Mouse (Mus musculus) intestine, embryonic 15.5 days (tissue): ENCODE results near the gene Ccdc6. TPM values are rescaled to one million over a fixed set of nuclear protein-coding genes. Genes with fewer than 3 reads are reported as not detected.

Experiments used
- ATAC-seq: fragments of 200-750 bp; cut with Nextera tagmentation; 2 replicates; pipeline ENCODE4 v1.8.0; 2017; ENCODE audit warnings: moderate TSS enrichment, moderate library complexity
- H3K27ac ChIP-seq: fragments of 300-500 bp; sonication (generic); 2 replicates; pipeline ENCODE4 v1.5.1; 2015; ENCODE audit warnings: mild to moderate bottlenecking, inconsistent platforms
- H3K27me3 ChIP-seq: fragments of 300-500 bp; sonication (generic); replicated peaks from 2 replicates; pipeline ENCODE4 v1.6.1; 2015; ENCODE audit warnings: inconsistent platforms
- H3K36me3 ChIP-seq: fragments of 300-500 bp; sonication (generic); 2 replicates; pipeline ENCODE4 v1.6.1; 2015; ENCODE audit warnings: inconsistent platforms
- H3K4me1 ChIP-seq: fragments of 300-500 bp; sonication (generic); replicated peaks from 2 replicates; pipeline ENCODE4 v1.6.1; 2015; ENCODE audit warnings: inconsistent platforms
- H3K4me2 ChIP-seq: fragments of 300-500 bp; sonication (generic); replicated peaks from 2 replicates; pipeline ENCODE4 v1.6.1; 2015; ENCODE audit warnings: mild to moderate bottlenecking, inconsistent platforms
- H3K4me3 ChIP-seq: fragments of 300-500 bp; sonication (generic); replicated peaks from 2 replicates; pipeline ENCODE4 v1.5.1; 2015; ENCODE audit warnings: inconsistent platforms
- H3K9ac ChIP-seq: fragments of 300-500 bp; sonication (generic); 2 replicates; pipeline ENCODE4 v1.6.1; 2015; ENCODE audit warnings: inconsistent platforms
- H3K9me3 ChIP-seq: fragments of 300-500 bp; sonication (generic); 2 replicates; pipeline ENCODE4 v1.6.1; 2016; ENCODE audit warnings: inconsistent platforms
- WGBS: fragments of 180-500 bp; shearing (Covaris S2); methylation state at CpG from one replicate; pipeline ENCODE4 v1.1.7; 2015; 5-methylcytosine and 5-hydroxymethylcytosine counted together
- polyA plus RNA-seq: library from polyadenylated mRNA; unstranded; fragments of >200 nt; fragmentation: Nextera tagmentation; extraction: Ambion mirVana; gene quantifications from 2 replicates; pipeline ENCODE4 v1.2.1, GENCODE M21; 2015

Gene Ccdc6
- polyA plus RNA-seq, 1 experiment from 2014 or later: 14.0 TPM

DNA sequence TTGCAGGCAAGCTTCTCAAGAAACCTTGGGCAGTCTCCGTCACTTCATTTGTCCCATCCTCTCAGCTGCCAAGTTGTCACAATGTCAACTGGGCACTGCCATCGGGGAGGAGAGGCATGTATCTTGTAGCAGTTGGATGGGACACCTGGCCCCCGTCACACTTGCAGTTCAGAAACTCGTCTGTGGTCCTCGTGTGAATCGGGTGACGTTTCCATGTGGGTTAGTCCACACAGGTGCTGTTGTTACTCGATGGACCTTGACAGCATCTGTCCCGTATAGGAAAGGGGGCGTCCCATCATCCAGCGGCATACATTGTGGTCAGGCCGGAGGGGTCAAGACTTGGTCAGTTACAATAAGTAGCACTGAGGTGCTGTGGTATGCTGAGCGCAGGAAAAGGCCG, 64.6 kb downstream of the Ccdc6 start:
- 94% methylated on average over 14 of the region's 14 CpGs for WGBS
- no peak overlapping the region for H3K4me2 ChIP-seq
- no peaks in the 10 kb centered on the region for H3K9me3 ChIP-seq
- H3K9ac ChIP-seq: no peak overlapping the region
- no peak overlapping the region for H3K4me3 ChIP-seq
- no peaks in the 10 kb centered on the region for H3K27me3 ChIP-seq
- H3K27ac ChIP-seq: no peak overlapping the region
- peaks cover 10% of the 10 kb centered on the region for H3K36me3 ChIP-seq
- ATAC-seq: no peak
- 0 out of 2 replicates have a peak, but pooled peaks cover 5% of the 10 kb centered on the region for H3K4me1 ChIP-seq

DNA sequence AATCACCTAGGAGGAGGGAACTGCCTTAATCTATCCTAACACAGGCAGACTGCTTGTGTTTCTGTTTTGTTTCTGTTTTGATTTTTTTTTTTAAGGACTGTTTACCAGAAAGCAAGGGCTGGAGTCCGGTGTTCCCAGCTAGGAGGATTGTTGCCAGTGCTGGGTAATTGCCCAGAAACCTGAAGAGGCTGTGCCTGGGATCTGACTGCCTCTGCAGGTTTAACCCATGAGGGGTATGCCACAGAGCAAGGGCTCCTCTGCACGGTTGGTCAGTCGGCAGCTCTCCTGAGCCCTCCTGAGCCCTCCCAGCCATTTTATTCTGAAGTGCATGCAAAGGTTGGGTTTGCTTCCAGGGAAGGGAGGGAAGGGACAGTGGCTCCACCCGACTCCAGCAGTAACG, 66.8 kb downstream of the Ccdc6 start:
- Histone ChIP-seq H3K4me2 (no peak overlapping the region), H3K27me3 (no peaks in the 10 kb centered on the region), H3K36me3 (0 out of 2 replicates have a peak, but pooled peaks cover 3% of the 10 kb centered on the region), H3K9ac (no peak overlapping the region), H3K4me3 (no peak overlapping the region), H3K27ac (no peak overlapping the region), H3K4me1 (0 out of 2 replicates have a peak, but pooled peaks cover 5% of the 10 kb centered on the region), H3K9me3 (no peaks in the 10 kb centered on the region)
- ATAC-seq: no peak
- WGBS: 56% methylated on average over 5 of the region's 5 CpGs

DNA sequence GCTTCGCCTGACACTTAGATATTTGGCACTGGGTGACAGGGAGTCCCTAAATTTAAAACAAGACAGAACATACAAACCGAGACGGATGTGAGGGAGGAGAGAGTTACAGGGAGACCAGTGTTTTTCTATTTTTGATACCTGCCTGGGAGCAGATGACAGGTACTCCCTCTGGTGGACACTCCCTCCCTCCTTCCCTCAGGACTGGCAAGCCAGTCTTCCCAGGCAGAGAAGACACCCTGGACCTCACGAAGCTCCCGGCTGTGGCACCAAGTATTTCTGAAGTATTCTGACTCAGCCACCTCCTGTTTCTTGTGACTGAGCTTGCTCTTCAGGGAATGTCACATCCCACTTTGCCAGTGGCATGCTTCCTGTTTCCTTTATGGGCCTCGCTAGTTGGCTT, 69.0 kb downstream of the Ccdc6 start:
- H3K36me3 ChIP-seq: 0 out of 2 replicates have a peak, but pooled peaks cover 3% of the 10 kb centered on the region
- ATAC-seq: no peak
- H3K27ac ChIP-seq: no peak overlapping the region
- no peaks in the 10 kb centered on the region for H3K27me3 ChIP-seq
- H3K9me3 ChIP-seq: no peaks in the 10 kb centered on the region
- no peak overlapping the region for H3K4me2 ChIP-seq
- no peak overlapping the region for H3K9ac ChIP-seq
- H3K4me1 ChIP-seq: 0 out of 2 replicates have a peak, but pooled peaks cover 5% of the 10 kb centered on the region
- WGBS: 68% methylated on average over 6 of the region's 6 CpGs
- no peak overlapping the region for H3K4me3 ChIP-seq

DNA sequence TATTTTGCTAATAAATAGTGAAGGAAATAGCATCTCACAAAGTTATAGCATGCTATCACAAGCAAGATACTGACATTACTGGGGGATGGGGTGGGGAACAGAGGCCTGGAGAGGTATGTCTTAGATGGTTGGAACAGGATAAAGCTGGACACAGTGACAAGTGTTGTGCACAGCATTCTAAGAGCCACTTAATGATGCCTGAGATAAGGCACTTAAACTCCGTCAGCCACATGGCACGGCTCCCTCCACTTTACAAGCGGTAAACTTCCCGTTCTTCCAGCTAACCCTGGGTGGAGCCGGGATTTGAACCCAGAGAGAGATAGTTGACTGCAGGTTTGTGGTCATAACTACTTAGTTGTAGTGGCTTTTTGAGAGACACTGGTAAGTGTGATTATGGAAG, 69.5 kb downstream of the Ccdc6 start:
- Histone ChIP-seq H3K36me3 (peaks cover 7% of the 10 kb centered on the region; the same call in 1 of the 2 replicates), H3K4me3 (no peak overlapping the region), H3K9ac (no peak overlapping the region), H3K27me3 (no peaks in the 10 kb centered on the region), H3K27ac (no peak overlapping the region), H3K4me1 (0 out of 2 replicates have a peak, but pooled peaks cover 5% of the 10 kb centered on the region), H3K4me2 (no peak overlapping the region), H3K9me3 (no peaks in the 10 kb centered on the region)
- ATAC-seq: no peak
- 86% methylated on average over 5 of the region's 5 CpGs for WGBS

DNA sequence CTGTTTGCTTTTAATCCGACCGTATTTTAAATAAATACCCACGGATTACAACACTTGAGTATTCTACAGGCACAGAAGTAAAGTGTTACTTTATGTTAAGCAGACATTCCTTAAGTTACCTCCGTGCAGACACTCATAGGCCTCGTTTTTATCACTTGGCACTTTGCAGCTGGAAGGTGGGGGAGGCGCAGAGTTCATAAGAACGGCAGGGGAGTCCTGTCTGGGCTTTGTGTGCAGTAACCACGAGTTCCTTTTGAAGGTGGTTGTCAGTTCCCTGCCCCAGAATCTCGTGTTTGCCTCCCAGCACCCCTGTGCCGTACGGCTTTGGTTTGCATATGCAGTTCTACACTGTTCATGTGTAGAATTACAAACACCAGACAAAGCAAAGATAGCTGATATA, 70.7 kb downstream of the Ccdc6 start:
- peaks cover 4% of the 10 kb centered on the region; the same call in 1 of the 2 replicates for H3K36me3 ChIP-seq
- H3K9ac ChIP-seq: no peak overlapping the region
- no peak overlapping the region for H3K27ac ChIP-seq
- H3K27me3 ChIP-seq: no peaks in the 10 kb centered on the region
- H3K9me3 ChIP-seq: no peaks in the 10 kb centered on the region
- no peak for ATAC-seq
- H3K4me1 ChIP-seq: 0 out of 2 replicates have a peak, but pooled peaks cover 5% of the 10 kb centered on the region
- no peak overlapping the region for H3K4me3 ChIP-seq
- WGBS: 47% methylated on average over 11 of the region's 11 CpGs
- H3K4me2 ChIP-seq: no peak overlapping the region

DNA sequence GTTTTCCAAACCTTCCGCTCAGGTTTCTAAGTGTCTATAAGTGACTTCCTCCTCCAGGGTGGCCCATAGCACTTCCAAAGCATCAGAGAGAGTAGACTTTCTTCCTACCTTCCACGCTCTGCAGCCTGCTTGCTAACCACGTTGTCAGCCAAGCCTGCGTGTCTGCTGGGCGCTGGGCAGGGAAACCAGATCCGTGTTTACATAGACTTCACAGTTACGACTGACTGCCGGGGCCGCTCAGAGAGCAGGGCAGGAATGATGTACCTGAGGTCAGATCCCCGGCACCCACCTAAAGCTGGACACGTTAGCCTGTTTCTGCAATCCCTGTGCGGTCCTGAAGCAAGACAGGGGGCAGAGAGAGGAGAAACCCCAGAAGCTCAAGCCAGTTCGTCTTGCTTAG, 71.5 kb downstream of the Ccdc6 start:
- H3K4me2 ChIP-seq: no peak overlapping the region
- H3K4me3 ChIP-seq: no peak overlapping the region
- H3K4me1 ChIP-seq: 0 out of 2 replicates have a peak, but pooled peaks cover 5% of the 10 kb centered on the region
- no peak for ATAC-seq
- H3K9me3 ChIP-seq: no peaks in the 10 kb centered on the region
- WGBS: 37% methylated on average over 13 of the region's 13 CpGs
- no peak overlapping the region for H3K27ac ChIP-seq
- no peak overlapping the region for H3K9ac ChIP-seq
- peaks cover 4% of the 10 kb centered on the region; the same call in 1 of the 2 replicates for H3K36me3 ChIP-seq
- H3K27me3 ChIP-seq: no peaks in the 10 kb centered on the region

DNA sequence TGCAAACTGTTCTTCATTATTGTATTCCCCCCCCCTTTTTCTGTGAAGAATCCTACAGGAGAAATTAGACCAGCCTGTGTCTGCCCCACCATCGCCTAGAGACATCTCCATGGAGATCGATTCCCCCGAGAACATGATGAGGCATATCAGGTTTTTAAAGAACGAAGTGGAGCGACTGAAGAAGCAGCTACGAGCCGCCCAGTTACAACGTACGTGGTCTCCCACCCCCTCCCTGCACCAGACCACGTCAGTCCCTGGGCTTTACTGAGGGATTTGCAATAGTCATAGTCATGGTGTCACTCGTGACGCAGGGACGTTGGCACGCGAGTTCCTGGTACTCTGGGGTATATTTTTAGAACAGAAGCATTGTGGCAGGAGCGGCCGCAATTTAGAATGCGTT, 72.1 kb downstream of the Ccdc6 start:
- H3K36me3 ChIP-seq: peaks cover 4% of the 10 kb centered on the region; the same call in 1 of the 2 replicates
- H3K9me3 ChIP-seq: no peaks in the 10 kb centered on the region
- no peak overlapping the region for H3K4me3 ChIP-seq
- no peak overlapping the region for H3K4me2 ChIP-seq
- no peaks in the 10 kb centered on the region for H3K4me1 ChIP-seq
- WGBS: 89% methylated on average over 18 of the region's 18 CpGs
- H3K27me3 ChIP-seq: no peaks in the 10 kb centered on the region
- ATAC-seq: no peak
- H3K27ac ChIP-seq: no peak overlapping the region
- H3K9ac ChIP-seq: no peak overlapping the region

DNA sequence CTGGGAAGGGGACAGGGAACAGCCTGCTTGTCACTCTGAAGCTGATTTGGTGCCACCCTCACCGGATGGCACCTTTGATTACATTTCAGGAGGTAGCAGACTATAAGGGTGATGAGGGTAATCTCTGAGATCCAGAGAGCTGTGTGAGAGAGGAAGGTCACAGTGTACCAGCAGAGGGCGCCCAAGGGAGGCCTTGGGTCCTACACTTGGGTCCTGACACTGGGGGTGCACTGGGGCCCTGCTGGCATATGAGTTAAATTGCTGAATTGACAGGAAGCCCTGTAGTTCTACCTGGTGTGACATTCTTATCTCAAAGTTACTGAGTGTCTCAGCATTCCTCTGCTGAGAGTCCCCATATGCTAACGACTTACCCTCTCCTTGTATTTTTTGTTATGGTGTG, 76.4 kb downstream of the Ccdc6 start:
- H3K36me3 ChIP-seq: peaks cover 12% of the 10 kb centered on the region; the same call in 1 of the 2 replicates
- no peaks in the 10 kb centered on the region for H3K9me3 ChIP-seq
- WGBS: 58% methylated on average over 3 of the region's 3 CpGs
- no peak overlapping the region for H3K9ac ChIP-seq
- H3K4me3 ChIP-seq: no peak overlapping the region
- H3K27ac ChIP-seq: no peak overlapping the region
- H3K4me1 ChIP-seq: no peaks in the 10 kb centered on the region
- ATAC-seq: no peak
- no peaks in the 10 kb centered on the region for H3K27me3 ChIP-seq
- no peak overlapping the region for H3K4me2 ChIP-seq

DNA sequence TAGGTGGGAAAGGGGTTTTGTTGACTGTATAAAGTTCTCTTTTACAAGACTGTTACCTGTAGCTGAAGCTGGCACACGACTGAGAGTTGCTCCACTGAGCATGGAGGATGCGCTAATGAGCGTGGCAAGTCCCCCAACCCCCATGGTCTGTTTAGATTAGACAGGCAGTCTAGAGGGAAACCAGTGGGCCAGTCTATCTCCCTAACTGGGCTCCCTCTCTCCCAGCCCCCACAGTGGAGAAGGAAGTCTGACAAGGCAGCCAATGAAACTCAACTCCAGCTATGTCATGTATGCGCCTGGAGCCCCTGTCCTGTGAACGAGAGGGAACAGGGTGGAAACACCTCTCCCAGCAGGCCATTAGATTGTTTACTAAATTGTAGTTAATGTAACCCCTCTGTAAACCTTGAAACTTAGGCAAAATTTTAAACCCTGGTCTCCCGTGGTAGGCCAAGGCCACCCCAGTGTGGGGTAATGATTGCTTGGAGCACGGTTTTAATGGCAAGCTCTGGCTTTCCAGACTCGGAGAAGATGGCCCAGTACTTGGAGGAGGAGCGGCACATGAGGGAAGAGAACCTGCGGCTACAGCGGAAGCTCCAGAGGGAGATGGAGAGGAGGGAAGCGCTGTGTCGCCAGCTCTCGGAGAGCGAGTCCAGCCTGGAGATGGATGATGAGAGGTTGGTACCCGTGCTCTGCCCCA, 77.7 kb downstream of the Ccdc6 start:
- no peak overlapping the region for H3K9ac ChIP-seq
- no peaks in the 10 kb centered on the region for H3K9me3 ChIP-seq
- no peak overlapping the region for H3K4me2 ChIP-seq
- 63% methylated on average over 16 of the region's 16 CpGs for WGBS
- H3K4me1 ChIP-seq: no peaks in the 10 kb centered on the region
- no peak for ATAC-seq
- 0 out of 2 replicates have a peak overlapping the region, but pooled peaks have one; percentile 13 for H3K27ac ChIP-seq
- H3K4me3 ChIP-seq: no peak overlapping the region
- H3K36me3 ChIP-seq: peaks cover 12% of the 10 kb centered on the region; the same call in 1 of the 2 replicates
- H3K27me3 ChIP-seq: no peaks in the 10 kb centered on the region

DNA sequence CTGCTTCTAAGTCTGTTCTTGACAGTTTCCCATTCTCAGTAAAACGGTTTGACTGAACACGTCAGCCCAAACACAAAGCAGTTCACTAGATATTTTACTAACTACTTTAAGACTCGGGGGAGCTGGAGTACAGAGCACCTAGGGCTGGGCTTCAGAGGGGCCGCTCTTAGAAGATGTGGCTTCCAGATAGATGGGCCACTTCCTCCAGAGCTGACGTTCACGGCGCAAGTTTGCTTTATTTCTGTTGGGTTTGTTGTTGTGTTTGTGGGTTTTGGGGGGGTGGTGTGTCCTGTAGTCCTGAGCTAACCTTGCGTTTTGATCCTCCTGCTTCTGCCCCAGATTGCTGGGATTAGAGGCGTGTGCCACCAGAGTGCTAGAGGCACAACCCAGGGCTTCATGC, 83.8 kb downstream of the Ccdc6 start:
- ATAC-seq: no peak
- Histone ChIP-seq H3K4me2 (no peak overlapping the region), H3K36me3 (no peaks in the 10 kb centered on the region), H3K4me1 (no peaks in the 10 kb centered on the region), H3K27ac (no peak overlapping the region), H3K27me3 (no peaks in the 10 kb centered on the region), H3K9ac (no peak overlapping the region), H3K4me3 (no peak overlapping the region), H3K9me3 (no peaks in the 10 kb centered on the region)
- WGBS: 80% methylated on average over 9 of the region's 9 CpGs

DNA sequence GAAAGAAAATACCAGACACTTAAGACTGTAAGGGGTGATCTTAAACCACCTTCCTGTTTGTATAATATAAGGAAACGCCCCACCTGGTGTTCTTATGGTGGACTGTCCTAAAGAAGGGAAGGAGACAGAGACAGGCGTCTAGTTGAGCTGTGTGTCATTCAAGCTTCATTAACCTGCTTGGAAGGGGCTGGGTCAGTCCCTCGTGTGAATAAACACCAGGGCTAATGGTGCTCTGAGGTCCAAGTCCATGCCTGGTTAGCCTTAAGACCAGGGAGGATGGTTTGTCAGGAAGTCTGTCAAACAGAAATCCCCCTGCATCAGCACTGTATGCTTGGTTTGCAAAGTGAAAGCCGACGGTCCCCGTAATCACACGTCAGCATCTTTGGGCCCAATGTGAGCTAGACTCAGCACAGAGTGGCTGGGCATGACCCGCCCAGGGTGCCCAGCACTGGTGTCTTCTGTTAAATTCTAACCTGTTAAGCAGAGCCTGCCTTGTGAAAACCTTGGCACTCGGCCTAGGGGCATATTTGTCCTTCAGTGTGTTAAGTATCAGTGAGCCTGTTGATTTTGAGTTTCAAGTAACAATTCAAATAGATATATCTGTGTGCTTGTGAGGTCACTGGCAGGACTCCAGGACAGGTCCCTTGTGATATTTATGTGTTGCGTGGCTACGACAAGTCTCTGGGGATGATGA, 84.5 kb downstream of the Ccdc6 start:
- Histone ChIP-seq H3K4me3 (no peak overlapping the region), H3K27me3 (no peaks in the 10 kb centered on the region), H3K4me2 (no peak overlapping the region), H3K36me3 (no peaks in the 10 kb centered on the region), H3K4me1 (no peaks in the 10 kb centered on the region), H3K9ac (no peak overlapping the region), H3K9me3 (no peaks in the 10 kb centered on the region), H3K27ac (no peak overlapping the region)
- 74% methylated on average over 11 of the region's 11 CpGs for WGBS
- ATAC-seq: no peak

DNA sequence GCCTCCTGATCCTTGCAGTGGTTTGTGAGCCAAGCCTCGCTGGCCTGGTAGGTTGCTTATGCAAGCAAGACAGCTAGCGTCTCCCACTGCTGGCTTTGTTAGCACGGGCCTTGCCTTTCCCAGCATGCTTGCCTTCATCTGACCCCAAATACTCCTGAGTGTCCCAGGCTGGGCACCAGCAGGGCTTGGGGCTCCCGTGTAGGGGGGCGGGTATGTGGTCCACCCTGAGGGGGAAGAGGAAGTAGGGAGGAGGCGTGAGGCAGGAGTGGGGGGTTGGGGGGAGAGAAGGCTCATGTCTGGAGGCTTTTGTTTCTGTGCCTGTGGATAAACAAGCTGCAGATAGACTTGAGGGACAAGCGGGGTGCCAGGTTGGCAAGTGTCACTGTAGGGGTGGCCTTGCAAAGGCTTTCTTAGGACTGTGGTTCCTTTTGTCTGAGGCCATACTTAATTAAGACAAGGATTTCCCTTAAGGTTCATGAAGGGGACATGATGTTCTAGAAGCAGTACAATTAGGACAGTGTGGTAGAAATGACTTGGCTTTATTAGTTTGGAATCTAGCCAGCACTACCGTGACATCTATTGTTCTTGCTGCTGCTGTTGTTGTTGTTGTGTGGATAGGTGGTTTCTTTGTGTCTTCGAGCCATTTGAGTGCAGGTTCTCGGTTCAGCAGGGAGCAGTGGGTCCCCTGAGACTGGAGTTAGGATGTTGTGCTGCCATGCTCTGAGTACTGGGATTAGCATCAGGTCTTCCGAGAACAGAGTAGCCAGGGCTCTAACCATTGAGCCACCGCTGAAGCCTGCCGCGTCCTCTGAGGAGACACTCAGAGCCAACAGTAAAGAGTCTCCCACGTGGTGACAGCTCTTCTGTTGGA, 86.5 kb downstream of the Ccdc6 start:
- Histone ChIP-seq H3K9me3 (no peaks in the 10 kb centered on the region), H3K36me3 (peaks cover 9% of the 10 kb centered on the region), H3K4me2 (no peak overlapping the region), H3K27me3 (no peaks in the 10 kb centered on the region), H3K4me1 (no peaks in the 10 kb centered on the region), H3K27ac (no peak overlapping the region), H3K4me3 (no peak overlapping the region), H3K9ac (no peak overlapping the region)
- no peak for ATAC-seq
- 70% methylated on average over 15 of the region's 15 CpGs for WGBS
